Mouse (Mus musculus): ENCODE data around the gene Ift172.

The Ift172 gene

GRCm38 (mm10) chr5:31257616-31258015 lies 33.3 kb downstream of the Ift172 start:
- in situ Hi-C loops (cut with MboI, MseI) = no loop called here

GRCm38 (mm10) chr5:31255971-31256370 lies 34.9 kb downstream of the Ift172 start:
- in situ Hi-C loops (cut with MboI, MseI) = no loop called here

- in situ Hi-C loops (cut with MboI, MseI) = no loop called here
Observed at GRCm38 (mm10) chr5:31255381-31255780, 35.5 kb downstream of the Ift172 start.

GRCm38 (mm10) chr5:31254901-31255300 lies 36.0 kb downstream of the Ift172 start:
- in situ Hi-C loops (cut with MboI, MseI) = no loop called here

- in situ Hi-C loops (cut with MboI, MseI) = no loop called here
Observed at GRCm38 (mm10) chr5:31254452-31254851, 36.5 kb downstream of the Ift172 start.

- in situ Hi-C loops (cut with MboI, MseI) = no loop called here
Observed at GRCm38 (mm10) chr5:31253806-31254205, 37.1 kb downstream of the Ift172 start.

- in situ Hi-C loops (cut with MboI, MseI) = no loop called here
Observed at GRCm38 (mm10) chr5:31252795-31253545, 37.9 kb downstream of the Ift172 start.

- in situ Hi-C loops (cut with MboI, MseI) = no loop called here
Observed at GRCm38 (mm10) chr5:31252151-31252550, 38.8 kb downstream of the Ift172 start.

- in situ Hi-C loops (cut with MboI, MseI) = no loop called here
Observed at GRCm38 (mm10) chr5:31251541-31252101, 39.3 kb downstream of the Ift172 start, which contains the start of gene Krtcap3. Krtcap3 (plus strand) TSS chr5:31251691.

- in situ Hi-C loops (cut with MboI, MseI) = no loop called here
Observed at GRCm38 (mm10) chr5:31250716-31251115, 40.2 kb downstream of the Ift172 start.

- in situ Hi-C loops (cut with MboI, MseI) = loop anchor here (5.0 kb wide), 1 partner anchor 65 kb away; the partner anchor contains the start of gene Gm29609
Observed at GRCm38 (mm10) chr5:31242191-31242590, 48.7 kb downstream of the Ift172 start.

GRCm38 (mm10) chr5:31241522-31242034 lies 49.3 kb downstream of the Ift172 start:
- in situ Hi-C loops (cut with MboI, MseI) = loop anchor here (5.0 kb wide), 1 partner anchor 64 kb away; the partner anchor contains the start of gene Gm29609

- in situ Hi-C loops (cut with MboI, MseI) = loop anchor here (5.0 kb wide), 1 partner anchor 64 kb away; the partner anchor contains the start of gene Gm29609
Observed at GRCm38 (mm10) chr5:31240637-31241521, 50.0 kb downstream of the Ift172 start, which contains the start of the genes Nrbp1 and Gm9970. Nrbp1 (plus strand) TSS chr5:31240864. Gm9970 (minus strand) TSS chr5:31241232.

GRCm38 (mm10) chr5:31226641-31227040 lies 64.3 kb downstream of the Ift172 start:
- in situ Hi-C loops (cut with MboI, MseI) = no loop called here

- in situ Hi-C loops (cut with MboI, MseI) = loop anchor here (25.0 kb wide), 1 partner anchor 1240 kb away; the partner anchor contains the start of gene Ppp1cb
Observed at GRCm38 (mm10) chr5:31222696-31223095, 68.2 kb downstream of the Ift172 start.

GRCm38 (mm10) chr5:31221304-31221945 lies 69.5 kb downstream of the Ift172 start:
- in situ Hi-C loops (cut with MboI, MseI) = loop anchor here (25.0 kb wide), 1 partner anchor 1241 kb away; the partner anchor contains the start of gene Ppp1cb

- in situ Hi-C loops (cut with MboI, MseI) = loop anchor here (25.0 kb wide), 1 partner anchor 1242 kb away; the partner anchor contains the start of gene Ppp1cb
Observed at GRCm38 (mm10) chr5:31220448-31221303, 70.2 kb downstream of the Ift172 start, which contains the start of gene Ppm1g. Ppm1g (minus strand) TSS chr5:31220687.

- in situ Hi-C loops (cut with MboI, MseI) = loop anchor here (25.0 kb wide), 1 partner anchor 1242 kb away; the partner anchor contains the start of gene Ppp1cb
Observed at GRCm38 (mm10) chr5:31219911-31220447, 70.9 kb downstream of the Ift172 start.

- in situ Hi-C loops (cut with MboI, MseI) = loop anchor here (25.0 kb wide), 1 partner anchor 1243 kb away; the partner anchor contains the start of gene Ppp1cb
Observed at GRCm38 (mm10) chr5:31219474-31219873, 71.4 kb downstream of the Ift172 start.
